Mouse (Mus musculus): ENCODE measurements around the gene Mrpl51. TPM values are rescaled to one million over a fixed set of nuclear protein-coding genes. Genes with fewer than 3 reads are reported as not detected.

The Mrpl51 gene
- polyA plus RNA-seq, 1 experiment from 2014 or later, result 184 TPM

GRCm38 (mm10) chr6:125230571-125230970 lies 39.0 kb downstream of the Mrpl51 start:
- no peak overlapping the region for H3K4me2 ChIP-seq (replicated peaks; ENCODE audit: low read depth, low read length)
- H3K4me3 ChIP-seq (ENCODE audit: low read depth, low read length), result no peak overlapping the region
- H3K27ac ChIP-seq (ENCODE audit: low read depth, low read length), result no peak overlapping the region
- H3K36me3 ChIP-seq (ENCODE audit: control insufficient read depth, insufficient read depth, low read length), result no peaks in the 10 kb centered on the region
- no peaks in the 10 kb centered on the region for H3K9me3 ChIP-seq (ENCODE audit: control insufficient read depth, low read length)
- H3K27me3 ChIP-seq (ENCODE audit: control insufficient read depth, insufficient read depth, low read length), result no peaks in the 10 kb centered on the region
- DNase-seq (ENCODE audit: low spot score) (no peak), ATAC-seq (ENCODE audit: low FRiP score) (no peak)
- WGBS, result 60% methylated on average over 9 of the region's 9 CpGs
- H3K9ac ChIP-seq (ENCODE audit: low read depth, low read length), result no peak overlapping the region
- H3K4me1 ChIP-seq (replicated peaks; ENCODE audit: control insufficient read depth, insufficient read depth, low read length), result peaks cover 3% of the 10 kb centered on the region; the same call in 1 of the 2 replicates

GRCm38 (mm10) chr6:125231117-125232044 lies 39.8 kb downstream of the Mrpl51 start, which contains the start of gene Tapbpl:
Tapbpl (minus strand) TSS chr6:125231860.
- peak within 1 kb of the TSS; percentile 78 for H3K4me2 ChIP-seq (replicated peaks; ENCODE audit: low read depth, low read length)
- DNase-seq (ENCODE audit: low spot score) (peak; percentile 69), ATAC-seq (ENCODE audit: low FRiP score) (peak; percentile 71)
- H3K27me3 ChIP-seq (ENCODE audit: control insufficient read depth, insufficient read depth, low read length), result no peaks in the 10 kb centered on the region
- H3K9ac ChIP-seq (ENCODE audit: low read depth, low read length), result peak within 1 kb of the TSS; percentile 72
- H3K27ac ChIP-seq (ENCODE audit: low read depth, low read length), result no peak within 1 kb of the TSS
- WGBS, result 14% methylated on average over 16 of the region's 16 CpGs
- peak within 1 kb of the TSS; percentile 36 for H3K4me3 ChIP-seq (ENCODE audit: low read depth, low read length)
- no peaks in the 10 kb centered on the region for H3K36me3 ChIP-seq (ENCODE audit: control insufficient read depth, insufficient read depth, low read length)
- peaks cover 3% of the 10 kb centered on the region; the same call in 1 of the 2 replicates for H3K4me1 ChIP-seq (replicated peaks; ENCODE audit: control insufficient read depth, insufficient read depth, low read length)
- H3K9me3 ChIP-seq (ENCODE audit: control insufficient read depth, low read length), result no peaks in the 10 kb centered on the region

GRCm38 (mm10) chr6:125232045-125232437 lies 40.4 kb downstream of the Mrpl51 start:
- Histone ChIP-seq H3K9ac (ENCODE audit: low read depth, low read length) (peak overlapping the region; percentile 72; the same call in 1 of the 2 replicates), H3K27me3 (ENCODE audit: control insufficient read depth, insufficient read depth, low read length) (no peaks in the 10 kb centered on the region), H3K9me3 (ENCODE audit: control insufficient read depth, low read length) (no peaks in the 10 kb centered on the region), H3K27ac (ENCODE audit: low read depth, low read length) (no peak overlapping the region), H3K36me3 (ENCODE audit: control insufficient read depth, insufficient read depth, low read length) (no peaks in the 10 kb centered on the region), H3K4me3 (ENCODE audit: low read depth, low read length) (no peak overlapping the region), H3K4me1 (replicated peaks; ENCODE audit: control insufficient read depth, insufficient read depth, low read length) (peaks cover 3% of the 10 kb centered on the region; the same call in 1 of the 2 replicates), H3K4me2 (replicated peaks; ENCODE audit: low read depth, low read length) (peak overlapping the region; percentile 78)
- DNase-seq (ENCODE audit: low spot score) (no peak), ATAC-seq (ENCODE audit: low FRiP score) (no peak)
- WGBS, result 58% methylated on average over 4 of the region's 4 CpGs

GRCm38 (mm10) chr6:125232516-125232915 lies 40.9 kb downstream of the Mrpl51 start:
- WGBS, result 83% methylated on average over 6 of the region's 6 CpGs
- H3K27me3 ChIP-seq (ENCODE audit: control insufficient read depth, insufficient read depth, low read length), result no peaks in the 10 kb centered on the region
- ATAC-seq (ENCODE audit: low FRiP score) (no peak), DNase-seq (ENCODE audit: low spot score) (no peak)
- no peaks in the 10 kb centered on the region for H3K36me3 ChIP-seq (ENCODE audit: control insufficient read depth, insufficient read depth, low read length)
- no peak overlapping the region for H3K4me2 ChIP-seq (replicated peaks; ENCODE audit: low read depth, low read length)
- H3K9me3 ChIP-seq (ENCODE audit: control insufficient read depth, low read length), result no peaks in the 10 kb centered on the region
- H3K9ac ChIP-seq (ENCODE audit: low read depth, low read length), result no peak overlapping the region
- peaks cover 3% of the 10 kb centered on the region; the same call in 1 of the 2 replicates for H3K4me1 ChIP-seq (replicated peaks; ENCODE audit: control insufficient read depth, insufficient read depth, low read length)
- no peak overlapping the region for H3K27ac ChIP-seq (ENCODE audit: low read depth, low read length)
- H3K4me3 ChIP-seq (ENCODE audit: low read depth, low read length), result no peak overlapping the region

- no peaks in the 10 kb centered on the region for H3K9me3 ChIP-seq (ENCODE audit: control insufficient read depth, low read length)
- no peak overlapping the region for H3K4me2 ChIP-seq (replicated peaks; ENCODE audit: low read depth, low read length)
- no peak overlapping the region for H3K27ac ChIP-seq (ENCODE audit: low read depth, low read length)
- ATAC-seq (ENCODE audit: low FRiP score) (no peak), DNase-seq (ENCODE audit: low spot score) (no peak)
- 76% methylated on average over 7 of the region's 7 CpGs for WGBS
- H3K27me3 ChIP-seq (ENCODE audit: control insufficient read depth, insufficient read depth, low read length), result no peaks in the 10 kb centered on the region
- H3K4me1 ChIP-seq (replicated peaks; ENCODE audit: control insufficient read depth, insufficient read depth, low read length), result peaks cover 3% of the 10 kb centered on the region; the same call in 1 of the 2 replicates
- no peaks in the 10 kb centered on the region for H3K36me3 ChIP-seq (ENCODE audit: control insufficient read depth, insufficient read depth, low read length)
- no peak overlapping the region for H3K9ac ChIP-seq (ENCODE audit: low read depth, low read length)
- H3K4me3 ChIP-seq (ENCODE audit: low read depth, low read length), result no peak overlapping the region
Measured at GRCm38 (mm10) chr6:125233816-125234519, 42.4 kb downstream of the Mrpl51 start.

GRCm38 (mm10) chr6:125234520-125234828 lies 42.9 kb downstream of the Mrpl51 start:
- no peak overlapping the region for H3K4me3 ChIP-seq (ENCODE audit: low read depth, low read length)
- H3K9me3 ChIP-seq (ENCODE audit: control insufficient read depth, low read length), result no peaks in the 10 kb centered on the region
- no peaks in the 10 kb centered on the region for H3K27me3 ChIP-seq (ENCODE audit: control insufficient read depth, insufficient read depth, low read length)
- WGBS, result 83% methylated on average over 5 of the region's 5 CpGs
- no peak overlapping the region for H3K4me2 ChIP-seq (replicated peaks; ENCODE audit: low read depth, low read length)
- no peak overlapping the region for H3K9ac ChIP-seq (ENCODE audit: low read depth, low read length)
- ATAC-seq (ENCODE audit: low FRiP score), result no peak
- peaks cover 3% of the 10 kb centered on the region; the same call in 1 of the 2 replicates for H3K4me1 ChIP-seq (replicated peaks; ENCODE audit: control insufficient read depth, insufficient read depth, low read length)
- H3K27ac ChIP-seq (ENCODE audit: low read depth, low read length), result no peak overlapping the region
- H3K36me3 ChIP-seq (ENCODE audit: control insufficient read depth, insufficient read depth, low read length), result no peaks in the 10 kb centered on the region
- DNase-seq (ENCODE audit: low spot score), result no peak

GRCm38 (mm10) chr6:125236341-125236740 lies 44.7 kb downstream of the Mrpl51 start:
- Histone ChIP-seq H3K4me3 (ENCODE audit: low read depth, low read length) (no peak overlapping the region), H3K27ac (ENCODE audit: low read depth, low read length) (no peak overlapping the region), H3K9ac (ENCODE audit: low read depth, low read length) (no peak overlapping the region), H3K9me3 (ENCODE audit: control insufficient read depth, low read length) (no peaks in the 10 kb centered on the region), H3K4me2 (replicated peaks; ENCODE audit: low read depth, low read length) (no peak overlapping the region), H3K27me3 (ENCODE audit: control insufficient read depth, insufficient read depth, low read length) (no peaks in the 10 kb centered on the region), H3K4me1 (replicated peaks; ENCODE audit: control insufficient read depth, insufficient read depth, low read length) (peaks cover 3% of the 10 kb centered on the region; the same call in 1 of the 2 replicates), H3K36me3 (ENCODE audit: control insufficient read depth, insufficient read depth, low read length) (no peaks in the 10 kb centered on the region)
- 56% methylated on average over 6 of the region's 6 CpGs for WGBS
- DNase-seq (ENCODE audit: low spot score) (no peak), ATAC-seq (ENCODE audit: low FRiP score) (no peak)

GRCm38 (mm10) chr6:125236782-125237181 lies 45.2 kb downstream of the Mrpl51 start, which contains the start of gene Cd27:
Cd27 (minus strand) TSS chr6:125237010.
- ATAC-seq (ENCODE audit: low FRiP score) (no peak), DNase-seq (ENCODE audit: low spot score) (no peak)
- H3K4me1 ChIP-seq (replicated peaks; ENCODE audit: control insufficient read depth, insufficient read depth, low read length), result peaks cover under 1% of the 10 kb centered on the region; the same call in 1 of the 2 replicates
- 23% methylated on average over 6 of the region's 6 CpGs for WGBS
- H3K36me3 ChIP-seq (ENCODE audit: control insufficient read depth, insufficient read depth, low read length), result no peaks in the 10 kb centered on the region
- H3K9ac ChIP-seq (ENCODE audit: low read depth, low read length), result no peak within 1 kb of the TSS
- H3K27ac ChIP-seq (ENCODE audit: low read depth, low read length), result no peak within 1 kb of the TSS
- H3K4me2 ChIP-seq (replicated peaks; ENCODE audit: low read depth, low read length), result no peak within 1 kb of the TSS
- no peaks in the 10 kb centered on the region for H3K27me3 ChIP-seq (ENCODE audit: control insufficient read depth, insufficient read depth, low read length)
- no peaks in the 10 kb centered on the region for H3K9me3 ChIP-seq (ENCODE audit: control insufficient read depth, low read length)
- no peak within 1 kb of the TSS for H3K4me3 ChIP-seq (ENCODE audit: low read depth, low read length)
